Mouse (Mus musculus) ES-Bruce4 (cell line): ENCODE measurements at regions not wholly inside any gene's neighbourhood (a gene's known extent, or its start where the extent isn't known, plus 50 kb on each side); places are given as distances from the start of the nearest gene placed in this dataset.

Experiments
- H3K27ac ChIP-seq: 2 replicates; pipeline ENCODE4 v1.5.1; 2012; ENCODE audit warnings: low read length, inconsistent platforms; ENCODE audit not compliant: insufficient read depth
- H3K27me3 ChIP-seq: 2 replicates; pipeline ENCODE4 v1.6.1; 2012; ENCODE audit warnings: mild to moderate bottlenecking, low read length, inconsistent platforms; ENCODE audit not compliant: control insufficient read depth, poor library complexity, insufficient read depth, severe bottlenecking
- H3K36me3 ChIP-seq: 2 replicates; pipeline ENCODE4 v1.6.1; 2012; ENCODE audit warnings: inconsistent platforms, mild to moderate bottlenecking, low read length, moderate library complexity; ENCODE audit not compliant: control insufficient read depth, poor library complexity, insufficient read depth, severe bottlenecking
- H3K4me1 ChIP-seq: one replicate; pipeline ENCODE4 v1.8.1; 2011; ENCODE audit warnings: low read length; ENCODE audit not compliant: control insufficient read depth, insufficient read depth
- H3K4me3 ChIP-seq: 2 replicates; pipeline ENCODE4 v1.5.1; 2011; ENCODE audit warnings: low read depth, mild to moderate bottlenecking, low read length
- H3K9ac ChIP-seq: 2 replicates; pipeline ENCODE4 v1.6.1; 2012; ENCODE audit warnings: low read depth, mild to moderate bottlenecking, inconsistent platforms; ENCODE audit not compliant: poor library complexity, severe bottlenecking
- H3K9me3 ChIP-seq: replicated peaks from 2 replicates; pipeline ENCODE4 v1.6.1; 2012; ENCODE audit warnings: mild to moderate bottlenecking, low read length, inconsistent platforms; ENCODE audit not compliant: control insufficient read depth, poor library complexity, insufficient read depth, severe bottlenecking
- CTCF ChIP-seq: IDR thresholded peaks from one replicate; pipeline ENCODE4 v1.8.1; 2011; ENCODE audit warnings: low read depth, low read length
- EP300 ChIP-seq: IDR thresholded peaks from 2 replicates; pipeline ENCODE4 v1.6.1; 2011; ENCODE audit warnings: low read depth, low read length; ENCODE audit not compliant: insufficient read depth
- POLR2A ChIP-seq: IDR thresholded peaks from one replicate; pipeline ENCODE4 v1.8.1; 2011; ENCODE audit warnings: low read length; ENCODE audit not compliant: insufficient read depth

GRCm38 (mm10) chr1:39102126-39102905 is 91.2 kb upstream of the Npas2 start:
- Histone ChIP-seq H3K4me3 (no peak overlapping the region), H3K9ac (no peak overlapping the region), H3K36me3 (no peaks in the 10 kb centered on the region), H3K9me3 (no peaks in the 10 kb centered on the region), H3K4me1 (no peaks in the 10 kb centered on the region), H3K27ac (no peak overlapping the region), H3K27me3 (no peaks in the 10 kb centered on the region)
- TF ChIP-seq POLR2A (no peak), CTCF (no peak), EP300 (no peak)

- Histone ChIP-seq H3K27me3 (no peaks in the 10 kb centered on the region), H3K9ac (no peak overlapping the region), H3K4me1 (no peaks in the 10 kb centered on the region), H3K4me3 (no peak overlapping the region), H3K36me3 (no peaks in the 10 kb centered on the region), H3K27ac (no peak overlapping the region), H3K9me3 (no peaks in the 10 kb centered on the region)
- no peak for TF ChIP-seq CTCF
- TF ChIP-seq EP300 = no peak
- no peak for TF ChIP-seq POLR2A
Measured at GRCm38 (mm10) chr1:39102989-39103910, 90.3 kb upstream of the Npas2 start.

GRCm38 (mm10) chr1:39105546-39106371 is 87.8 kb upstream of the Npas2 start:
- Histone ChIP-seq H3K9ac (no peak overlapping the region), H3K27ac (no peak overlapping the region), H3K27me3 (no peaks in the 10 kb centered on the region), H3K4me3 (no peak overlapping the region), H3K36me3 (no peaks in the 10 kb centered on the region), H3K4me1 (no peaks in the 10 kb centered on the region), H3K9me3 (no peaks in the 10 kb centered on the region)
- TF ChIP-seq EP300 (no peak), POLR2A (no peak), CTCF (no peak)

GRCm38 (mm10) chr1:39106372-39106643 is 87.2 kb upstream of the Npas2 start:
- no peak for TF ChIP-seq CTCF
- TF ChIP-seq POLR2A = no peak
- TF ChIP-seq EP300 = no peak
- Histone ChIP-seq H3K4me3 (no peak overlapping the region), H3K27me3 (no peaks in the 10 kb centered on the region), H3K9ac (no peak overlapping the region), H3K36me3 (no peaks in the 10 kb centered on the region), H3K27ac (no peak overlapping the region), H3K4me1 (no peaks in the 10 kb centered on the region), H3K9me3 (no peaks in the 10 kb centered on the region)

GRCm38 (mm10) chr1:39106650-39107049 is 86.9 kb upstream of the Npas2 start:
- H3K4me1 ChIP-seq = no peaks in the 10 kb centered on the region
- no peaks in the 10 kb centered on the region for H3K9me3 ChIP-seq
- no peaks in the 10 kb centered on the region for H3K27me3 ChIP-seq
- H3K9ac ChIP-seq = no peak overlapping the region
- no peak overlapping the region for H3K27ac ChIP-seq
- TF ChIP-seq CTCF = no peak
- H3K36me3 ChIP-seq = no peaks in the 10 kb centered on the region
- no peak overlapping the region for H3K4me3 ChIP-seq

GRCm38 (mm10) chr1:39116319-39116718 is 77.2 kb upstream of the Npas2 start:
- TF ChIP-seq EP300 (no peak), CTCF (no peak), POLR2A (no peak)
- H3K4me3 ChIP-seq = no peak overlapping the region
- no peaks in the 10 kb centered on the region for H3K9me3 ChIP-seq
- H3K27me3 ChIP-seq = no peaks in the 10 kb centered on the region
- no peaks in the 10 kb centered on the region for H3K4me1 ChIP-seq
- no peak overlapping the region for H3K9ac ChIP-seq
- H3K27ac ChIP-seq = no peak overlapping the region
- H3K36me3 ChIP-seq = no peaks in the 10 kb centered on the region
